Mouse (Mus musculus): Measurements from ENCODE around the gene Scaper.

DNA sequence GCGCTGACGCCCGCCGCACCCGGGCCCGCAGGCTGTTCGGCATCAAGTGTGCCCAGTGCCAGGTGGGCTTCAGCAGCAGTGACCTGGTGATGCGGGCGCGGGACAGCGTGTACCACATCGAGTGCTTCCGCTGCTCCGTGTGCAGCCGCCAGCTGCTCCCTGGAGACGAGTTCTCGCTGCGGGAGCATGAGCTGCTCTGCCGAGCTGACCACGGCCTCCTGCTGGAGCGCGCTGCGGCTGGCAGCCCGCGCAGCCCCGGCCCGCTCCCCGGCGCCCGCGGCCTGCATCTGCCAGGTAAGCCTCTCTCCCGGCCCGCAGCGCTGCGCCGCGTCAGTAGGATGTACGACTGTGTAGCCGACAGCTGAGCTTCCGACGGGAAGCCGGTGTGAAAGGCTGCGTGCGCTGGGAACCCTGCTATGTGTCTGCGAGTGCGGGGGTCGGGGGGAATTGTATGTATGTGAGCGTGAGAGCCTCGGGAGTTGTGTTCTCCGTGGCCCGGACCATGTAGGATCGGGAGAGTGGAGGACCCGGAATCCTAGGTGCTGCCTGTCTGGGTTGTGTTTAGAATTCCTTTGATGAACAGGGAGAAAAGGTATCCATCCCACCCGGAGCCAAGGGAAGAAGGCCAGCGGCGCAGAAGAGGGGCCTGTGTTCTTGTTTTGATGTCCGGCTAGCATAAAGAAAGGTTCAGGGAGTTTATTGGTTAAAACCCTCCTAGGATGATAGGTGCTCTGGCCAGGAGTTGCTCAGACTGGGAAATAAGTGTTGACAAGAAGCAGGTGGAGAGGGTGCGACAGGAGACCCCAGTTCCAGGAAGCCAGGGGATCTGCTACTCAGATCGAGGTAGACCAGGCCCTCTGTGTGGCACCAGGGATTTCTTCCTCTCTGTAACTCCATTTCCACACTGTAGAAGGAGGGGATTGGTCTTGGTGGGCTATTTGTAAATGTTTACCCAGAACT, 395.3 kb downstream of the Scaper start:
- no peak for TF ChIP-seq EP300 (IDR thresholded peaks at IDR 0.05)
- TF ChIP-seq CTCF (IDR thresholded peaks at IDR 0.05) = no peak

Measured in lung, postnatal 0 days (tissue).